Mouse (Mus musculus): Measurements from ENCODE around the gene Znhit1. TPM values are rescaled to one million over a fixed set of nuclear protein-coding genes. Genes with fewer than 3 reads are reported as not detected.

The Znhit1 gene
- 111 and 120 TPM in 2 replicates for polyA plus RNA-seq (2015; fragmentation: Nextera tagmentation; extraction: Ambion mirVana)

GRCm38 (mm10) chr5:136987934-136988271 is at the start of gene Znhit1:
Znhit1 (minus strand) TSS chr5:136988021.
- ATAC-seq (ENCODE audit: low FRiP score, low read depth) = no peak
- Histone ChIP-seq H3K9ac (peak within 1 kb of the TSS; percentile 95), H3K36me3 (peaks cover 59% of the 10 kb centered on the region), H3K4me3 (peak within 1 kb of the TSS; percentile 84), H3K9me3 (no peaks in the 10 kb centered on the region), H3K27ac (peak within 1 kb of the TSS; percentile 97), H3K4me2 (replicated peaks) (peak within 1 kb of the TSS; percentile 88), H3K27me3 (no peaks in the 10 kb centered on the region), H3K4me1 (peaks cover 21% of the 10 kb centered on the region)
- WGBS = 3% methylated on average over 12 of the region's 12 CpGs

- Histone ChIP-seq H3K36me3 (peaks cover 58% of the 10 kb centered on the region), H3K27me3 (peaks cover 33% of the 10 kb centered on the region), H3K9ac (no peak overlapping the region), H3K9me3 (no peaks in the 10 kb centered on the region), H3K4me2 (replicated peaks) (no peak overlapping the region), H3K4me1 (peaks cover 19% of the 10 kb centered on the region), H3K27ac (no peak overlapping the region), H3K4me3 (no peak overlapping the region)
- 83% methylated on average over 13 of the region's 13 CpGs for WGBS
- no peak for ATAC-seq (ENCODE audit: low FRiP score, low read depth)
Observed at GRCm38 (mm10) chr5:137036211-137036610, 48.4 kb upstream of the Znhit1 start.

DNA sequence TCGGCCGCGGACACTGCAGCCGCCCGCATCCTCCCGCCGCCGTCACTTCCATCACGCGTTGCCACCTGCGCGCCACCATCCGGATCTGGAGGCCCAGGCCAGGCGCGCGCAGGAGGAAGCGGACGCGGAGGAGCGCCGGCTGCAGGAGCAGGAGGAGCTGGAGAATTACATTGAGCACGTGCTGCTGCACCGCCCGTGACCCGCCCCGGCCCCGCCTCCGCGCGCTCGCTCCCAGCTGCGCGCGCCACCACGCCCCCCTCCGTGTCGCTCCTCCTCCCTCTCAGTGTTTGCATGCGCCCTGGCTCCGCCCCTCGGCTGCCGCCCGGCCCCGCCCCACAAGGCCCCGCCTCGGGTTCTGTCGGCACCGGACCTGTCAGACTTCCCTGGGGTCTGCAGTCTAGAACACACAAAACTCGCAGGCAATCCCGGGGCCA is 44.8 kb upstream of the Znhit1 start:
- Histone ChIP-seq H3K27me3 (peaks cover 68% of the 10 kb centered on the region), H3K9me3 (no peaks in the 10 kb centered on the region), H3K9ac (peak overlapping the region; percentile 35), H3K27ac (no peak overlapping the region), H3K4me1 (peaks cover 32% of the 10 kb centered on the region), H3K4me3 (peak overlapping the region; percentile 51), H3K4me2 (replicated peaks) (peak overlapping the region; percentile 99), H3K36me3 (peaks cover 26% of the 10 kb centered on the region)
- WGBS = under 1% methylated on average over 49 of the region's 49 CpGs
- ATAC-seq (ENCODE audit: low FRiP score, low read depth) = peak; percentile 79

DNA sequence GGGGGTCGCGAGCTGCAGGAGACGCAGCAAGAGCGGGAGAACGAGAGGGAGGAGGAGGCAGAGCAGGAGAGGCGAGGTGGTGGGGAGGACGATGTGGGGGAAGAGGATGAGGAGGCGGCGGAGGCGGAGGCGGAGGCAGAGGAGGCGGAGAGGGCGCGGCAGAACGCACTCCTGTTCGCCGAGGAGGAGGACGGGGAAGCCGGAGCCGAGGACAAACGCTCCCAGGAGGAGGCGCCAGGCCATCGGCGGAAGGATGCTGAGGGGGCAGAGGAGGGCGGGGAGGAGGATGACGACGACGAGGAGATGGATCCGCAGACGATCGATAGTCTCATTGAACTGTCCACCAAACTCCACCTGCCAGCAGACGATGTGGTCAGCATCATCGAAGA is 44.2 kb upstream of the Znhit1 start:
- ATAC-seq (ENCODE audit: low FRiP score, low read depth) = no peak
- peak overlapping the region; percentile 35; the same call in 1 of the 2 replicates for H3K9ac ChIP-seq
- H3K27ac ChIP-seq = no peak overlapping the region
- WGBS = under 1% methylated on average over 33 of the region's 33 CpGs
- peak overlapping the region; percentile 99 for H3K4me2 ChIP-seq (replicated peaks)
- peaks cover 32% of the 10 kb centered on the region for H3K4me1 ChIP-seq
- H3K4me3 ChIP-seq = peak overlapping the region; percentile 51
- peaks cover 74% of the 10 kb centered on the region for H3K27me3 ChIP-seq
- no peaks in the 10 kb centered on the region for H3K9me3 ChIP-seq
- peaks cover 19% of the 10 kb centered on the region for H3K36me3 ChIP-seq

DNA sequence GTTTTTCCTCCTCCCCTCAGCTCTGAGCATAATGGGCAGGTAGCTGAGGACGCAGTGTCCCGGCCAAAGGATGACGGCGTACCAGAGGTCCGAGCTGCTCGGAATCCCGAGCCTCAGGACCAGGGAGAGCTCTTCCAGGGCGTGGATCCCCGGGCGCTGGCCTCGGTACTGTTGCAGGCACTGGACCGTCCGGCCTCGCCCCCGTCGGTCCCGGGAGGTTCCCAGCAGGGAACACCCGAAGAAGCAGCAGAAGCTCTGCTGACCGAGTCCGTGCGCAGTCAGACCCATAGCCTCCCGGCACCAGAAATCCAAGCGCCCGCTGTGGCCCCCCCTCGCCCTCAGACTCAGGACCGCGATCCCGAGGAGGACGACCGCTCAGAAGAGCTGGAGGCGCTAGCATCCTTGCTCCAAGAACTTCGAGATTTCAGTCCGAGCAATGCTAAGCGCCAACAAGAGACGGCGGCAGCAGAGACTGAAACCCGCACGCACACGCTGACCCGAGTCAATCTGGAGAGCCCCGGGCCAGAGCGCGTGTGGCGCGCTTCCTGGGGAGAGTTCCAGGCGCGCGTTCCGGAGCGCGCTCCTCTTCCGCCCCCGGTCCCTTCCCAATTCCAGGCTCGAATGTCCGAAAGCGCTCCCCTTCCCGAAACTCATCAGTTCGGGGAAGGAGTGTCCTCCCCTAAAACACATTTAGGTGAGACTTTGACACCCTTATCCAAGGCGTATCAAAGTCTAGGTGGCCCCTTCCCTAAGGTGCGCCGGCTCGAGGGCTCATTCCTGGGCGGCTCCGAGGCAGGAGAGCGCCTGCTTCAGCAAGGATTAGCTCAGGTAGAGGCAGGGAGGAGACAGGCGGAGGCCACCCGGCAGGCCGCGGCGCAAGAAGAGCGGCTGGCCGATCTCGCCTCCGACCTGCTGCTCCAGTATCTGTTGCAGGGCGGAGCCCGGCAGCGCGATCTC is 43.5 kb upstream of the Znhit1 start:
- Histone ChIP-seq H3K4me1 (peaks cover 32% of the 10 kb centered on the region), H3K27ac (no peak overlapping the region), H3K4me2 (replicated peaks) (peak overlapping the region; percentile 99), H3K4me3 (peak overlapping the region; percentile 51), H3K36me3 (peaks cover 13% of the 10 kb centered on the region), H3K9ac (no peak overlapping the region), H3K9me3 (no peaks in the 10 kb centered on the region), H3K27me3 (peaks cover 81% of the 10 kb centered on the region)
- no peak for ATAC-seq (ENCODE audit: low FRiP score, low read depth)
- under 1% methylated on average over 78 of the region's 78 CpGs for WGBS

DNA sequence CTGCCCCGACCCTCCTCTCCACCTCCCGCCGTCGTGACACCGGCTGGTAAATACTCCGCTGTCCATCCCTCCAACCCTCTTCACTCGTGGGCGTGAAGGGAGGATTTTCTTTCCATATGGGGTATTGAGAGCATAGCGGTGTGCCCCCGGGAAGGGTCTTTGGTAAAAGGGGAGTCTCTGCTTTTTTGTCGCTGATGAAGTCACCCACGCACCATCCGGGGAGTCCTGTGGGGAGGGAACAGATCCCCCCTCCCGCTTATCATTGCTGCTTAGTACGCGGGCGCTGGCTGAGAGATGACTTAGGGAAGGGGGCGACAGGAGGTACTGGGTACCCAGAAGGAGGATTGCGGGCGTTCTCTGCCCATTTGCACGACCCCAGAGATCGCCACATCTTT is 42.6 kb upstream of the Znhit1 start:
- 11% methylated on average over 22 of the region's 22 CpGs for WGBS

GRCm38 (mm10) chr5:137029643-137030415 is 42.0 kb upstream of the Znhit1 start:
- under 1% methylated on average over 52 of the region's 52 CpGs for WGBS

More for the DNA sequence above, 42.6 kb upstream of the Znhit1 start:
- Histone ChIP-seq H3K4me2 (replicated peaks) (peak overlapping the region; percentile 63), H3K27ac (no peak overlapping the region), H3K36me3 (peaks cover 3% of the 10 kb centered on the region; the same call in 1 of the 2 replicates), H3K9ac (no peak overlapping the region), H3K27me3 (peaks cover 90% of the 10 kb centered on the region), H3K9me3 (no peaks in the 10 kb centered on the region), H3K4me1 (peaks cover 32% of the 10 kb centered on the region), H3K4me3 (peak overlapping the region; percentile 51)
- ATAC-seq (ENCODE audit: low FRiP score, low read depth) = no peak

DNA sequence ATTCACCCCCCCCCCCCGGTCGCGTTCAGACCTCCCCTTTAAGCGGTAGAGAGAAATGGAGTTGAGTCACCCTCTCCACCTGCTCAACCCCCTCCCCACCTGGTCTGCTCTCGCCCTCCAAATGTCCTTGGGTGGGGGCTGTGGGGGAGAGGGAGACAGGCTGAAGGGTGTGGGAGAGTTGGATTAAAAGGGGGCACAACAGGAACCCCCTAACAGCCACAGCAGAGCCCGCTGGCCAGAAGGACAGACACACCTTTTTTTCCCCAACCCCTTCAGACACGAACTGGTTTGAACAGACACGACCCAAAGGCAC is 41.4 kb upstream of the Znhit1 start:
- ATAC-seq (ENCODE audit: low FRiP score, low read depth) = no peak
- Histone ChIP-seq H3K9ac (no peak overlapping the region), H3K27me3 (peaks cover 99% of the 10 kb centered on the region), H3K4me2 (replicated peaks) (peak overlapping the region; percentile 63), H3K27ac (no peak overlapping the region), H3K36me3 (no peaks in the 10 kb centered on the region), H3K4me1 (peaks cover 32% of the 10 kb centered on the region), H3K4me3 (peak overlapping the region; percentile 34; the same call in 1 of the 2 replicates), H3K9me3 (no peaks in the 10 kb centered on the region)
- WGBS = 3% methylated on average over 8 of the region's 8 CpGs

More at GRCm38 (mm10) chr5:137029643-137030415, 42.0 kb upstream of the Znhit1 start:
- peak overlapping the region; percentile 63 for H3K4me2 ChIP-seq (replicated peaks)
- H3K9ac ChIP-seq = no peak overlapping the region
- peak overlapping the region; percentile 51 for H3K4me3 ChIP-seq
- H3K27ac ChIP-seq = no peak overlapping the region
- ATAC-seq (ENCODE audit: low FRiP score, low read depth) = peak; percentile 58
- no peaks in the 10 kb centered on the region for H3K9me3 ChIP-seq
- peaks cover 96% of the 10 kb centered on the region for H3K27me3 ChIP-seq
- H3K4me1 ChIP-seq = peaks cover 32% of the 10 kb centered on the region
- H3K36me3 ChIP-seq = no peaks in the 10 kb centered on the region

DNA sequence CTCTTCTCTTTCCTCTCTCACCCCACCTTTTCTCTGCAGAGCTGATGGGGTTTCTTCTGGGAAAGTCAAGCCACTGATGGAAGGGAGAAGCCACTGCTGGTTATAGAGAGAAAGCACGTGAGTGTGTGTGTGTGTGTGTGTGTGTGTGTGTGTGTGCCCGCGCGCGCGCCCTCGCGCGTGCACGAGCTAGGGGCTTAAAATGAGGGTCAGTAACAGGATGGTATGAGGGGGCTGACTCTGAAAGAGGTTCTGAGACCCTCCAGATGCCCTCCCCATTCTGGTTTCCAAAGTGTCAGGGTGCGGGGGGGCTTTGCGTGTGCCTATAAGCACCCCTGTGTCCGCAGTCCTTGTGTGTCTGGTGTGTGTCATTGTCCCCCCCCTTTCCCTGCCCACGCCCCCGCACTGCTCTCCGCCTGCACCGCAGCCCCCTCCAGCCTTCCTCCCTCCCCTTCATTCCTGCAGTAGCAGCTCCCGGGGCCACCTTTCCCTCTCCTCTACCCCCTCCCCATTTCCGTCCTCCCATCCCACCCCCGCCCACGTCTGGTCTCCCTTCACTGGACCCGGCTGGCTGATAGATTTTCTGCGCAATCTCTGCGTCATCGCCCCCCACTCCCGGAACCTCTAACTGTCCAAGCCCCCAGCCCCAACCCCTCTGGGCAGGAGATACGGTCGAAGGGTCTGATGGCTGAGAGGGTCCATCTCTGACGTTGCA is 40.9 kb upstream of the Znhit1 start:
- Histone ChIP-seq H3K36me3 (no peaks in the 10 kb centered on the region), H3K4me2 (replicated peaks) (no peak overlapping the region), H3K4me1 (peaks cover 32% of the 10 kb centered on the region), H3K9ac (no peak overlapping the region), H3K27ac (no peak overlapping the region), H3K9me3 (no peaks in the 10 kb centered on the region), H3K4me3 (no peak overlapping the region), H3K27me3 (peaks cover 99% of the 10 kb centered on the region)
- no peak for ATAC-seq (ENCODE audit: low FRiP score, low read depth)
- WGBS = 4% methylated on average over 25 of the region's 29 CpGs

- H3K4me2 ChIP-seq (replicated peaks) = 0 out of 2 replicates have a peak within 1 kb of the TSS, but pooled peaks have one; percentile 5
- H3K27ac ChIP-seq = no peak within 1 kb of the TSS
- no peaks in the 10 kb centered on the region for H3K9me3 ChIP-seq
- WGBS = 16% methylated on average over 4 of the region's 4 CpGs
- H3K4me1 ChIP-seq = peaks cover 12% of the 10 kb centered on the region
- H3K36me3 ChIP-seq = no peaks in the 10 kb centered on the region
- H3K4me3 ChIP-seq = no peak within 1 kb of the TSS
- no peak for ATAC-seq (ENCODE audit: low FRiP score, low read depth)
- peaks cover 78% of the 10 kb centered on the region for H3K27me3 ChIP-seq
- no peak within 1 kb of the TSS for H3K9ac ChIP-seq
Observed at GRCm38 (mm10) chr5:137026092-137026491, 38.3 kb upstream of the Znhit1 start, which contains the start of gene Vgf. Vgf (plus strand) TSS chr5:137026392.

- Histone ChIP-seq H3K27me3 (peaks cover 69% of the 10 kb centered on the region), H3K9ac (no peak overlapping the region), H3K27ac (no peak overlapping the region), H3K4me1 (peaks cover 9% of the 10 kb centered on the region), H3K4me2 (replicated peaks) (0 out of 2 replicates have a peak overlapping the region, but pooled peaks have one; percentile 5), H3K36me3 (no peaks in the 10 kb centered on the region), H3K4me3 (no peak overlapping the region), H3K9me3 (no peaks in the 10 kb centered on the region)
- no peak for ATAC-seq (ENCODE audit: low FRiP score, low read depth)
- WGBS = under 1% methylated on average over 23 of the region's 23 CpGs
Observed at GRCm38 (mm10) chr5:137025132-137025531, 37.3 kb upstream of the Znhit1 start.
